Mouse (Mus musculus) adrenal gland, postnatal 14 days (tissue): ENCODE results near the gene Tnpo3. TPM values are rescaled to one million over a fixed set of nuclear protein-coding genes. Genes with fewer than 3 reads are reported as not detected.

Source experiments
- total RNA-seq: library from RNA; stranded (reverse); gene quantifications from 2 replicates; pipeline ENCODE4 v1.2.3, GENCODE M21; 2021

The Tnpo3 gene
- total RNA-seq, 1 experiment from 2014 or later, result 52.8 TPM

Other genes starting within 250 kb of the Tnpo3 start
- gene Opn1sw, start 221.4 kb downstream of the Tnpo3 start, total RNA-seq, result not detected in 2 replicates
- gene Ccdc136, start 213.6 kb downstream of the Tnpo3 start, total RNA-seq, result 4.9 and 6.3 TPM in 2 replicates
- gene Flnc, start 176.6 kb downstream of the Tnpo3 start, total RNA-seq, result 4.2 and 5.3 TPM in 2 replicates
- 169 and 183 TPM in 2 replicates for gene Atp6v1f, start 142.2 kb downstream of the Tnpo3 start, total RNA-seq
- not detected in 2 replicates for gene Atp6v1fnb, start 138.4 kb downstream of the Tnpo3 start, total RNA-seq
- 6.1 and 7.1 TPM in 2 replicates for gene Kcp, start 101.9 kb downstream of the Tnpo3 start, total RNA-seq
- 3.0 and 10.9 TPM in 2 replicates for gene Irf5, start 83.3 kb downstream of the Tnpo3 start, total RNA-seq
- gene Tspan33, start 84.3 kb upstream of the Tnpo3 start, total RNA-seq, result 3.8 and 8.0 TPM in 2 replicates
- 43.9 and 45.0 TPM in 2 replicates for gene Smo, start 125.6 kb upstream of the Tnpo3 start, total RNA-seq
- gene Ahcyl2, start 158.1 kb upstream of the Tnpo3 start, total RNA-seq, result 102 and 103 TPM in 2 replicates